Mouse (Mus musculus): ENCODE measurements at regions not wholly inside any gene's neighbourhood (a gene's known extent, or its start where the extent isn't known, plus 50 kb on each side); places are given as distances from the start of the nearest gene placed in this dataset.
A peak's percentile ranks its signal among the peaks of the same experiment; 100 is the strongest.

DNA sequence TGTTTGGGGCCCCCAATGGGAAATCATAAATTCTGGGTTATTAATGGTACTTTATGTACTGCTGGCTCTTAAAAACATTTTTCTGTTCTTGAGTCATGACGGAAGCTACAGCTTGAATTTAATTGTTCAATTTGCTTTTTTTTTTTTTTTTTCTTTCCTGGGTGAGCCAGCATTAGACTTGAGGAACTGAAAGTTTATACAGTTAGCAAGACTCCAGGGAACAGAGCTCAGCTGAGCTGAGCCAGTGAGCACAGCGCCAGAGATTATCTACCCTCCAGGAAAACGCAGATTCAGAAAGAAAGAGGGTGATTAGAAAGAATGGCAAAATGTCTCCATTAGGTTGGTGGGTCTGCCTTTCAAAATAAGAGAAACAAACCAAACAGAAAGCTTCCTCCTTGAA, 163.0 kb upstream of the Cited2 start:
- H3K4me2 ChIP-seq, result no peak overlapping the region
- peaks cover 13% of the 10 kb centered on the region; the same call in 1 of the 2 replicates for H3K4me1 ChIP-seq
- no peaks in the 10 kb centered on the region for H3K9me3 ChIP-seq
- no peaks in the 10 kb centered on the region for H3K36me3 ChIP-seq (replicated peaks)
- no peak overlapping the region for H3K9ac ChIP-seq
- no peaks in the 10 kb centered on the region for H3K27me3 ChIP-seq
- WGBS, result 22% methylated on average over 3 of the region's 3 CpGs
- H3K4me3 ChIP-seq (replicated peaks), result no peak overlapping the region
- no peak for ATAC-seq (ENCODE audit: low FRiP score)
- H3K27ac ChIP-seq, result no peak overlapping the region

DNA sequence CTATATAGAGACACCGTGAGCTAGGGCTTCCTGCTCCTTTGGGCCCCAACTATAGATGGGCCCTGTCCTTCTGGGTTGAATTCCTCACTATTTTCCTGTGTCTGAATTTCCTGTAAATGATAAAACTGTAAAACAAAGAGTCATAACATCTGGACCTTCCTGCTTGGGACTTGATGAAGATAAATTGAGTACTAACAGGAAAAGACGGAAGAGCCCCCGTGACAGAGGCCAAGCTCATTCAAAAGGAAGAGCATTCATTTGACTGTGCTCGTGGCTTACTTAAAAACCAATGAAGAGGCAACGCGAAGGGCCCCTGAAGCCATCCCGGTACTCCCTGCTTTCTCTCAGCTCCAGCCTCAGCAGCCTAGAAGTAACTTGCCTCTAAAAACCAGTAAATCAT, 161.6 kb upstream of the Cited2 start:
- ATAC-seq (ENCODE audit: low FRiP score), result no peak
- H3K36me3 ChIP-seq (replicated peaks), result no peaks in the 10 kb centered on the region
- no peaks in the 10 kb centered on the region for H3K9me3 ChIP-seq
- 87% methylated on average over 7 of the region's 7 CpGs for WGBS
- H3K27me3 ChIP-seq, result no peaks in the 10 kb centered on the region
- no peak overlapping the region for H3K27ac ChIP-seq
- H3K4me2 ChIP-seq, result no peak overlapping the region
- H3K9ac ChIP-seq, result no peak overlapping the region
- no peak overlapping the region for H3K4me3 ChIP-seq (replicated peaks)
- peaks cover 13% of the 10 kb centered on the region; the same call in 1 of the 2 replicates for H3K4me1 ChIP-seq

DNA sequence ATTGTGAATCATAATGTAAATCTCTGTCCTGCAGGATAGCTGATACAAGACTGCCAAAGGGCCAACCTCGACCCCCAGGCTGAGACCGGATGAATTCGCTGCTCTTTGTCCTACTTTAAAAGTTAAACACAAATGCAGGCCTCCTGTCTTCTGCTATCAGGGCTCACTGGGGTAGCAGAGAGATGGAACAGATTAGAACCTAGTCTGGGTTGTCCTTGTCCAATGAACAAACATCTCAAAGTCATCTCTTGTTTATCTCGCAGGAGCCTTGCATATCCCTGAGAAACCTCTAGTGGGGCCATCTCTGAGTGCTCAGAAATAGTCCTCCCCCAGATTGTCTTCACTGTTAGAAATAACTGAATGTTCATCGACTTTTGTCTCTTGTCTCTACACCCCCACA, 161.0 kb upstream of the Cited2 start:
- no peak overlapping the region for H3K4me2 ChIP-seq
- no peaks in the 10 kb centered on the region for H3K27me3 ChIP-seq
- no peak overlapping the region for H3K4me3 ChIP-seq (replicated peaks)
- H3K9me3 ChIP-seq, result no peaks in the 10 kb centered on the region
- H3K9ac ChIP-seq, result no peak overlapping the region
- no peaks in the 10 kb centered on the region for H3K36me3 ChIP-seq (replicated peaks)
- H3K4me1 ChIP-seq, result peaks cover 13% of the 10 kb centered on the region; the same call in 1 of the 2 replicates
- ATAC-seq (ENCODE audit: low FRiP score), result no peak
- 88% methylated on average over 5 of the region's 5 CpGs for WGBS
- no peak overlapping the region for H3K27ac ChIP-seq

DNA sequence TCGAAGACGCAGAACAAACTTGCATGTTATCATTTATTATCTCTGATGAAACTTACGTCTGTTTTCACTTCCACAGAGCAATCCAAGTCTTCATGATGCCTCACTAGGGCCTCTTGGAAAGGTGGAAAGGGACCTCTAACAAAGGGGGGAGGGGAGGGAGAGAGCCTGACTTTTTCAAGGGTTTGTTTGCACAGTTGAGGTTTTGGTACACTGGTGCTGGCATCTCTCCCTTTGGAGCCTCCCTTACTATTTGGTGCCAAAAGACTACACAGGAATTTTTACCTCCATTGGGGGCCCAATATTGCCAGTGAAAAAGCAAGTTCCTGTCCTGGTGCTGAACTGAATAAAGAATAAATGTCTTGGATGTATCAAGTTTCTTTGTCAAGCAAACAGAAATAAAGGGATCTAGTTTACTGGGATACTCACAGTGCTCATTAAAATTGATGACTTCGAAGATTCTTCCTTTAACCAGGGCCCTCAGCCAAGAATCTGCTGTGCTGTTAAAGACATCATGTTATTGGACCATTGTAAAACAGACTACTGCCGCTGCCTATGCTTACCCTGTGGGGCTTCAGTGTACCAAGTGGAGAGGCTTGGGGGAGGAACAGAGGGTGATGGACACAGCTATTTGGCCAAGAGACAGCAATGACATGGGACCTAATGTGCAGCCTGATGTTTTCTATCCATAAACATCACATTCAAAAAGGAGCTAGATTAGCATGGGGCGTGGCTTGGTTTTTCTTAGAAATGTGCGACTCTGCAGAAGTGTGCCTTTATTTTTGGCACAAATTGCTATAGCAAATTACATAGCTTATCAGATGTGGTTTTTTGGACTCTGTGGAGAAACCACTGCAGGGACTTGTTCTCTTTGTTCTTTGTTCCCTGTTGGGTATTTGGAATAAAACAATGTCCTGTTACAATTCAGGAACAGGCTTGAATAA, 160.3 kb upstream of the Cited2 start:
- H3K9ac ChIP-seq, result no peak overlapping the region
- no peak overlapping the region for H3K4me2 ChIP-seq
- no peak overlapping the region for H3K4me3 ChIP-seq (replicated peaks)
- 77% methylated on average over 7 of the region's 7 CpGs for WGBS
- no peak; the same call in 1 of the 2 replicates for ATAC-seq (ENCODE audit: low FRiP score)
- H3K36me3 ChIP-seq (replicated peaks), result no peaks in the 10 kb centered on the region
- H3K9me3 ChIP-seq, result no peaks in the 10 kb centered on the region
- peaks cover 13% of the 10 kb centered on the region; the same call in 1 of the 2 replicates for H3K4me1 ChIP-seq
- no peaks in the 10 kb centered on the region for H3K27me3 ChIP-seq
- no peak overlapping the region for H3K27ac ChIP-seq

DNA sequence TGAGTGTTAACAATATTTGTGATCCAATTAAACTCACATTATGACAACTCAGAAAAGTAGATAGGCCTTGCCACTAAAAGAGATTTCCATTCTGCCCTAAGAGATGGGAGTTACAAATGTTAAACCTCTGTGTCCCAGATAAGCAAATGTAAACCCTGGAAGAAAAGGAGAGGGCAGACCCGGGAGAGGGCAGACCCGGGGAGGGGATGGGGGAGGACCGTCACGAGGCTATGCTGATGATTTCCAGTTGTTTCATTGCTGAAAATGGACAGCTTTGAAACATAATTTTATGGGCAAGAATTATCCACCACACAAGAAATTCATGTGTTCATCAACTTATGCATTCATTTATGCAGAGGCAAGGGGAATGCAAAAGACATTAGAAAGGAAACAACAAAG, 159.7 kb upstream of the Cited2 start:
- no peaks in the 10 kb centered on the region for H3K27me3 ChIP-seq
- no peaks in the 10 kb centered on the region for H3K36me3 ChIP-seq (replicated peaks)
- H3K27ac ChIP-seq, result no peak overlapping the region
- WGBS, result 67% methylated on average over 4 of the region's 4 CpGs
- ATAC-seq (ENCODE audit: low FRiP score), result no peak
- H3K9ac ChIP-seq, result no peak overlapping the region
- no peak overlapping the region for H3K4me2 ChIP-seq
- H3K4me1 ChIP-seq, result peaks cover 13% of the 10 kb centered on the region; the same call in 1 of the 2 replicates
- no peaks in the 10 kb centered on the region for H3K9me3 ChIP-seq
- no peak overlapping the region for H3K4me3 ChIP-seq (replicated peaks)

DNA sequence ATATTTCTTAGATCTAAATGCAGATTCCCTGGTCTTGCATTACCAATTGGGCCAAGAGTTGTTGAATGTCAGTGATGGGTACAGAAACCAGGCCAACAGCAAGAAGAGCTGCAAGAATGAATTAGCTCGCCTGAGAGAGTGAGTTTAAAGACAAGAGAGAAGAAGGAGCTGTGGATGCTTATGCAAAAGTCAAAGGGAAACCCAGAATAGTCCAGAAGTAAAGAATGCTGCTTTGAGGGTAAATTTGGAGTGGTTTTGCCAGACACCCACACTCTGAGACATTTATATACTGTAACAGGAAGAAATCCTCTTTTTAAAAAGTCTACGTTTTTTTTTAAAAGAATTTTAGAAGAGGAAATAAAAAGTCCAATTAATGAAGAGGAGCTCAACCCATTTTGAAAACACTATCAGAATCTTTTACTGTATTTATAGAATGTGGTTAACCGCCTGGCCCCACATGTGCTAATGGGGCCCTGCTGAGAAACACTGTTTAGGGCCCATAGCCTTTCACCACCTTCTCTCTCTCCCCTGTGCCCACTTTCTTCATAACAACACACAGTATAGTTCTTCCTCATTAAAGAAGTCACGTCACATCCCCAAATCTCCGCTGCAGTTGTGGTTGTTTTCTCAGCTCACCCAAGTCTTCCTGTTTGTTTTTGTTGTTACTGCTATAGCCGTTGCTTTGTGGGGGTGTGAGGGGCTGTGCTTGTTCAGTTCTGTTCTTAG, 158.0 kb upstream of the Cited2 start:
- H3K4me3 ChIP-seq (replicated peaks), result no peak overlapping the region
- no peaks in the 10 kb centered on the region for H3K27me3 ChIP-seq
- no peak overlapping the region for H3K27ac ChIP-seq
- H3K4me2 ChIP-seq, result no peak overlapping the region
- no peaks in the 10 kb centered on the region for H3K9me3 ChIP-seq
- 66% methylated on average over 6 of the region's 6 CpGs for WGBS
- no peak for ATAC-seq (ENCODE audit: low FRiP score)
- H3K4me1 ChIP-seq, result peaks cover 12% of the 10 kb centered on the region; the same call in 1 of the 2 replicates
- no peak overlapping the region for H3K9ac ChIP-seq
- H3K36me3 ChIP-seq (replicated peaks), result no peaks in the 10 kb centered on the region

DNA sequence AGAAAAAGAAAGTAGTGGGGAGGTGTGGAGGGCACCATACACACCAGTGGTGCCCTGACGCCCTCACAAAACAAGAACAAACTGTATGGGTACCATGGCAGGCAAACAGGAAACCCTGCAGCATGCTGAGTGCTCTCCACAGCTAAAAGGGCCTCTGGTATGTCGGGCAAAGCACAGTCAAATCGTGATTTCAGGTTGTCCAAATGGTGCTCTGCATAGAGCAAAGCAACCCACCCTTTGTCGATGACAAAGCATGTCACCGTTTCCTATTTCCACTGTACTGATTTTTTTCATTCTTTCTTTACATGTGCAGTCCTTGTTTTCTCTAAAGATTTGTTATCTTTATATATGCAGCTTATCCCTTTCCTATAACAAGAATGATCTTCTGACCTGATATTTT, 156.0 kb upstream of the Cited2 start:
- no peak overlapping the region for H3K9ac ChIP-seq
- H3K36me3 ChIP-seq (replicated peaks), result no peaks in the 10 kb centered on the region
- peaks cover 3% of the 10 kb centered on the region; the same call in 1 of the 2 replicates for H3K4me1 ChIP-seq
- no peaks in the 10 kb centered on the region for H3K9me3 ChIP-seq
- H3K27ac ChIP-seq, result no peak overlapping the region
- WGBS, result 85% methylated on average over 5 of the region's 5 CpGs
- no peaks in the 10 kb centered on the region for H3K27me3 ChIP-seq
- ATAC-seq (ENCODE audit: low FRiP score), result no peak
- H3K4me3 ChIP-seq (replicated peaks), result no peak overlapping the region
- no peak overlapping the region for H3K4me2 ChIP-seq

DNA sequence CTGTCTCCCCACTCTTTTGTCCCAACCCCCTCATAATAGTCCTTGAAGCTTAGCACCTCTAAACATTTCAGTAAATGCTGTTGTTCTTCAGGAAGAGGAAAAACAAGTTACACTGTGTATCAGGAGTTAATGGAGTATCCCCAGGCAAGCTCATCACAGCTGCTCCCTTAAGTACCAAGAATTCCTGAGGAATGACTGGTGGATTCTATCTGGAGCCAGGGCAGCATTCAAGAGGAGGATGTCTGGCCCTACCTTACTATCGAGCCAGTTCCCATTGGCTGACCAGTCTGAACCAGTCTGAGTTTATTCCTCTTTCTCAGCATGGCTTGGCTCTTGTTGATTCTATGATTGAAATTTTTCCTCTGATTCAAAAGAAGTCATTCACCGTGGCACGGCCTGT, 155.4 kb upstream of the Cited2 start:
- 89% methylated on average over 3 of the region's 3 CpGs for WGBS
- H3K4me2 ChIP-seq, result no peak overlapping the region
- H3K27ac ChIP-seq, result no peak overlapping the region
- no peaks in the 10 kb centered on the region for H3K27me3 ChIP-seq
- H3K36me3 ChIP-seq (replicated peaks), result no peaks in the 10 kb centered on the region
- no peaks in the 10 kb centered on the region for H3K9me3 ChIP-seq
- H3K9ac ChIP-seq, result no peak overlapping the region
- ATAC-seq (ENCODE audit: low FRiP score), result no peak
- no peaks in the 10 kb centered on the region for H3K4me1 ChIP-seq
- no peak overlapping the region for H3K4me3 ChIP-seq (replicated peaks)

DNA sequence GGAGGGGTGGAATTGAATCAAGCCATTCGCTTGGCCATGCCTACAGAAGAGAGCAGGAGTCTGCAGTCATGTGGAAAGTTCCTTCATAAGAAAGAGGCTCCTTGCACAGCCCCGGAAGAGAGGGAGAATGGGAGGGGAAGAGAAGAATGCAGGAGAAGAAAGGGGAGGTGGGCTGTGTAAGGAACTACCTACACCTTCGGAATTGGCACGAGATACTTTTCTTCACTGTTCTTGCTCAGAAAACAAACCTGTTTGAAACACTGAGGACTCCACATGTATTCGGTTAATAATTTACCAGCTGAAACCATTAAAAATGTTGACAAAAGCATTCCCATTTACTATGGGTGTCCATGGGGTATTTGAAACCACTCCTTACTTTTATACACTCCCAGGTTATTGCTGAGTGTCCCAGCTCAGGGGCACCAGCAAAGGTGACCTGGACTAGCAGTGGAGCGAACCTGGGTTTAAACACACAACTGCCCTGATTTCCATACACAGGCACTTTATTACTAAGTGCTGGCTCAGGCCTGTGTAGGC, 153.4 kb upstream of the Cited2 start:
- no peak for ATAC-seq (ENCODE audit: low FRiP score)
- Histone ChIP-seq H3K27ac (no peak overlapping the region), H3K9me3 (no peaks in the 10 kb centered on the region), H3K36me3 (replicated peaks) (no peaks in the 10 kb centered on the region), H3K9ac (no peak overlapping the region), H3K4me3 (replicated peaks) (no peak overlapping the region), H3K4me1 (no peaks in the 10 kb centered on the region), H3K27me3 (no peaks in the 10 kb centered on the region), H3K4me2 (no peak overlapping the region)
- WGBS, result 86% methylated on average over 6 of the region's 6 CpGs

DNA sequence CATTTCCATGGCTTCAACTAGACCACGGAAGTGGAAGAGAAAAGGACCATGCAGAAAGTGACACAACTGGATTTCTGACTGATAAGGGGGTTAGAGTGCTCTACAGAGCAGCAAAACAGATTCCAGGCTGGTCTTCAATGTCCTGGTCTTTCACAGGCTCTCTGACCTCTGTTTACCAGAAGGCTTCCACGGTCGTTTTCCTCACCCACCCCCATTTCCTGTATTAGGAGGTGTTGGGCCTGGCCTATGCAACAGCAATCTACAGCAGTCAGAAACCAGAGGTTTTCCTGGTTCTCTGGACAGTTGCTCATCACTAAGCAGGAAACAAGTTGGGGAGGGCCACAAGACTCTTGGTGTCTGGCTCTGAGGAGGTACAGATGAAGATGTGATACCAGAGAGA, 148.1 kb upstream of the Cited2 start:
- H3K4me3 ChIP-seq (replicated peaks), result no peak overlapping the region
- H3K9me3 ChIP-seq, result no peaks in the 10 kb centered on the region
- H3K27me3 ChIP-seq, result no peaks in the 10 kb centered on the region
- H3K36me3 ChIP-seq (replicated peaks), result no peaks in the 10 kb centered on the region
- peaks cover 7% of the 10 kb centered on the region; the same call in 1 of the 2 replicates for H3K4me1 ChIP-seq
- H3K27ac ChIP-seq, result no peak overlapping the region
- no peak overlapping the region for H3K4me2 ChIP-seq
- WGBS, result 65% methylated on average over 3 of the region's 3 CpGs
- no peak for ATAC-seq (ENCODE audit: low FRiP score)
- H3K9ac ChIP-seq, result no peak overlapping the region

DNA sequence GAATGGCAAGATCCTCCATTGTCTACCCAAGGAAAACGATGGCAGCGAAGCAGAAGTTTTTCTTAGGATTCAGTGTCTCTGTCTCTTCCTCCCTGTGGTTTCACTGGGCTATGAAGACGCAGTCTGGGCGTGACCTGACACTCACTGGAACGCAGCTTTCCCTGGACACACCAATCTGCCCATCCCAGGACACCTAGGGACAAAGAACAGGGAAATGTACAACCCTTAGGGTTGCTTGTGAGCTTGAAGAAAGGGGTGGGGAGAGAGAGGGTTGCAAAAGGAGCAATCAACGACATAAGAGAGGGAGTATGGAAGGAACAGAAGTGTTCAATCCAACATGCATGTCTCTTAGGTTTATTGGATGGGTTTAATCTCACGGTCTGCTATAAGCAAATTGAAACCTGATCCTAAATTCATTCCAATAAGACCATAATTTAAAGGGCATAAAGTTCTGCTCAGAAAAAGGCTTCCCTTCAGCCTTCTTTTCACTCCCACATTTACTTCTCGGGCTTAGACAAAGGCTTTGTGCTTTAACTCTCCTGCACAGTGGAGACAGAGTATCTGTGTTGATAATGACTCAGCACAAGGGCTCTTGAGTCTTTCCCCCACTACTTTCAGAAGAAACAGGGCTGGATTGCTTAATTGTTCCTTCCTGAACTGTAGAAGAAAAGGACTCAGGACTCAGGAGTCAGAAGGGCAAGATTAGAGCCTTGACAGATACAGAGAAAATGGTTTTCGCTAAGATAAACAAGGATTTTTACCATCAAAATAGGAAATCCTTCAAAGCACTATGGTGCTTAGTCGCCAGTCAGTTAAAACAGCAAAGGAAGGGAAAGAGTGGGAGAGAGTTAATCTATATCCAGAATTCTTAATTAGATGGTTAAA, 147.3 kb upstream of the Cited2 start:
- no peaks in the 10 kb centered on the region for H3K36me3 ChIP-seq (replicated peaks)
- 27% methylated on average over 10 of the region's 10 CpGs for WGBS
- no peak overlapping the region for H3K4me2 ChIP-seq
- H3K27ac ChIP-seq, result peak overlapping the region; percentile 54; the same call in 1 of the 2 replicates
- H3K27me3 ChIP-seq, result no peaks in the 10 kb centered on the region
- ATAC-seq (ENCODE audit: low FRiP score), result no peak
- H3K4me3 ChIP-seq (replicated peaks), result no peak overlapping the region
- peaks cover 7% of the 10 kb centered on the region; the same call in 1 of the 2 replicates for H3K4me1 ChIP-seq
- no peak overlapping the region for H3K9ac ChIP-seq
- H3K9me3 ChIP-seq, result no peaks in the 10 kb centered on the region

DNA sequence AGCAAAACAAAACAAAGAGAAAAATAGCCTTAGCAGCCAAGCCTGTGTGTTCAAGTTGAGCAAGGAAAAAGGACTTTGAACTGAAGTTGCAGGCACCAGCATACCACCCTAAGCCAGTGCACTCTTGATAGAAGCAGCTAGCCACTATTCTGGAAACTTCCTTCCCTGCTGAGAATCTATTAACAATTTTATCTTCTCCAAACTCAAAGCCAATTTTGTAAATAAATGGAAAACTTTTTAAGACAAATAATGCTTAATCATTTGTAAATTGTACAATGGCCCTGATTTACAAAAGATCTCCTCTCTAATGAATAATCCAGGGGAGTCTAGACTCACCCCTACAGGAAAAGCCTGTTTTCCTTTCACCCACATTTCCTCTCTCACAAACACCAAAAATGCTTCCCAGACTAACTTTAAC, 146.7 kb upstream of the Cited2 start:
- peaks cover 7% of the 10 kb centered on the region; the same call in 1 of the 2 replicates for H3K4me1 ChIP-seq
- H3K9me3 ChIP-seq, result no peaks in the 10 kb centered on the region
- no peak overlapping the region for H3K27ac ChIP-seq
- H3K27me3 ChIP-seq, result no peaks in the 10 kb centered on the region
- H3K36me3 ChIP-seq (replicated peaks), result no peaks in the 10 kb centered on the region
- H3K4me3 ChIP-seq (replicated peaks), result no peak overlapping the region
- H3K4me2 ChIP-seq, result no peak overlapping the region
- H3K9ac ChIP-seq, result no peak overlapping the region
- ATAC-seq (ENCODE audit: low FRiP score), result no peak
